Mouse (Mus musculus): ENCODE data around the gene Cdh16. TPM values are rescaled to one million over a fixed set of nuclear protein-coding genes. Genes with fewer than 3 reads are reported as not detected.

Cdh16 gene
- polyA plus RNA-seq, 1 experiment = not detected

DNA sequence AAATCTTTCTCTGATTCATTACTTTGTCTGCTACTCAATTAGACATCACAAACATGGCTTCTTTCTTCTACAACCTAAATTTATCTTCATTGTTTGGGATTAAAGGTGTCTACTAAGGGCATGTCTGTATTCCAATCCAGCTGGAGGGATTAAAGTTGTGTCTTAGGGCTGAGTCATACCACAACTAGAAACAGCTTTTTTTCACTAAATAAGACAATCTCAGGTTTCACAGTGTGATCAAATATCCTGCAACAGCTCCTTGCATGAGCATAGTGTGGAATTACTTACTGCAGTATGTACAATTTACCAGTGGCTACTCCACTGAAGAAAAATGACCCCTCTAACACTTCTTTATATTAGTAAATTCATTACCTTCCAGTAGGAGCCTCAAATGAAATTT, 63.5 kb downstream of the Cdh16 start:
- Histone ChIP-seq H3K9me3 (replicated peaks; ENCODE audit: control insufficient read depth, insufficient read depth, low read length, poor library complexity, severe bottlenecking) (no peaks in the 10 kb centered on the region), H3K4me1 (ENCODE audit: control insufficient read depth, insufficient read depth, low read length) (no peaks in the 10 kb centered on the region), H3K9ac (ENCODE audit: low read depth, poor library complexity, severe bottlenecking) (no peak overlapping the region), H3K27ac (ENCODE audit: insufficient read depth, low read length) (no peak overlapping the region), H3K36me3 (ENCODE audit: control insufficient read depth, insufficient read depth, low read length, poor library complexity, severe bottlenecking) (no peaks in the 10 kb centered on the region), H3K27me3 (ENCODE audit: control insufficient read depth, insufficient read depth, low read length, poor library complexity, severe bottlenecking) (no peaks in the 10 kb centered on the region), H3K4me3 (ENCODE audit: low read depth, low read length) (no peak overlapping the region)
- no peak for TF ChIP-seq POLR2A (IDR thresholded peaks at IDR 0.05; ENCODE audit: insufficient read depth, low read length)
- no peak for TF ChIP-seq CTCF (IDR thresholded peaks at IDR 0.05; ENCODE audit: low read depth, low read length)
- TF ChIP-seq EP300 (IDR thresholded peaks at IDR 0.05; ENCODE audit: insufficient read depth, low read depth, low read length) = no peak

DNA sequence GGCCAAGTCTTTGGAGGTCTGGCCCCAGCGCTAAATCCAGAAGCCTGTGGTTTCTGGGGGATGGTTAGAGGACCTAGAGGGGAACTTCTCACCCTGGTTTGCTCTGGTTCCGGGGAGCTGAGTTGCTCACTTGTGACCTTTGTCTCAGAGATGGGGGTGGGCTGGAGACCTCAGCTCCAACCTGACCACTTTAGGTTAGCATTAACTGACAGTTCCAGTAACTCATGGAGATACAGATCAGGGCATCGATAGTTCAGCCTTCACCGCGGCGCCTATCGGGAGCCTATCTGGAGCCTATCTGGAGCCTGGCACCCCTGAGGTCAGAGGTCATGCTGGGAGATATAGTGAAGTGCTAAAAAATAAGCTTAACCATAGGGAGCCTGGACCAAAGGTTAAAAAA, 67.0 kb downstream of the Cdh16 start:
- H3K27me3 ChIP-seq (ENCODE audit: control insufficient read depth, insufficient read depth, low read length, poor library complexity, severe bottlenecking) = no peaks in the 10 kb centered on the region
- TF ChIP-seq CTCF (IDR thresholded peaks at IDR 0.05; ENCODE audit: low read depth, low read length) (no peak), EP300 (IDR thresholded peaks at IDR 0.05; ENCODE audit: insufficient read depth, low read depth, low read length) (no peak), POLR2A (IDR thresholded peaks at IDR 0.05; ENCODE audit: insufficient read depth, low read length) (no peak)
- H3K4me1 ChIP-seq (ENCODE audit: control insufficient read depth, insufficient read depth, low read length) = no peaks in the 10 kb centered on the region
- H3K36me3 ChIP-seq (ENCODE audit: control insufficient read depth, insufficient read depth, low read length, poor library complexity, severe bottlenecking) = no peaks in the 10 kb centered on the region
- H3K9ac ChIP-seq (ENCODE audit: low read depth, poor library complexity, severe bottlenecking) = no peak overlapping the region
- H3K9me3 ChIP-seq (replicated peaks; ENCODE audit: control insufficient read depth, insufficient read depth, low read length, poor library complexity, severe bottlenecking) = no peaks in the 10 kb centered on the region
- no peak overlapping the region for H3K27ac ChIP-seq (ENCODE audit: insufficient read depth, low read length)
- no peak overlapping the region for H3K4me3 ChIP-seq (ENCODE audit: low read depth, low read length)

- H3K27ac ChIP-seq (ENCODE audit: insufficient read depth, low read length) = no peak overlapping the region
- no peaks in the 10 kb centered on the region for H3K4me1 ChIP-seq (ENCODE audit: control insufficient read depth, insufficient read depth, low read length)
- no peak overlapping the region for H3K9ac ChIP-seq (ENCODE audit: low read depth, poor library complexity, severe bottlenecking)
- no peaks in the 10 kb centered on the region for H3K27me3 ChIP-seq (ENCODE audit: control insufficient read depth, insufficient read depth, low read length, poor library complexity, severe bottlenecking)
- TF ChIP-seq EP300 (IDR thresholded peaks at IDR 0.05; ENCODE audit: insufficient read depth, low read depth, low read length) (no peak), CTCF (IDR thresholded peaks at IDR 0.05; ENCODE audit: low read depth, low read length) (no peak), POLR2A (IDR thresholded peaks at IDR 0.05; ENCODE audit: insufficient read depth, low read length) (no peak)
- no peaks in the 10 kb centered on the region; the same call in 1 of the 2 replicates for H3K9me3 ChIP-seq (replicated peaks; ENCODE audit: control insufficient read depth, insufficient read depth, low read length, poor library complexity, severe bottlenecking)
- no peaks in the 10 kb centered on the region for H3K36me3 ChIP-seq (ENCODE audit: control insufficient read depth, insufficient read depth, low read length, poor library complexity, severe bottlenecking)
- no peak overlapping the region for H3K4me3 ChIP-seq (ENCODE audit: low read depth, low read length)
These were observed 69.0 kb downstream of the Cdh16 start for GRCm38 (mm10) chr8:104555191-104555590.

Other genes with a start within 250 kb of the Cdh16 start
- 53.7 and 58.1 TPM in 2 replicates for gene Cmtm4, start 228.6 kb downstream of the Cdh16 start, polyA plus RNA-seq (2011; ENCODE audit: insufficient read depth, insufficient read length, low read depth, missing spikeins)
- 43.2 and 54.9 TPM in 2 replicates for gene Dync1li2, start 181.3 kb downstream of the Cdh16 start, polyA plus RNA-seq (2011; ENCODE audit: insufficient read depth, insufficient read length, low read depth, missing spikeins)
- gene Terb1, start 114.5 kb downstream of the Cdh16 start, polyA plus RNA-seq (2011; ENCODE audit: insufficient read depth, insufficient read length, low read depth, missing spikeins) = 1.1 and 1.5 TPM in 2 replicates
- 114 and 125 TPM in 2 replicates for gene Nae1, start 89.8 kb downstream of the Cdh16 start, polyA plus RNA-seq (2011; ENCODE audit: insufficient read depth, insufficient read length, low read depth, missing spikeins)
- gene Car7, start 89.7 kb downstream of the Cdh16 start, polyA plus RNA-seq (2011; ENCODE audit: insufficient read depth, insufficient read length, low read depth, missing spikeins) = 1.2 and 1.4 TPM in 2 replicates
- 12.1 and 13.0 TPM in 2 replicates for gene Pdp2, start 32.9 kb downstream of the Cdh16 start, polyA plus RNA-seq (2011; ENCODE audit: insufficient read depth, insufficient read length, low read depth, missing spikeins)
- 1.4 and 1.9 TPM in 2 replicates for gene Rrad, start 6.9 kb upstream of the Cdh16 start, polyA plus RNA-seq (2011; ENCODE audit: insufficient read depth, insufficient read length, low read depth, missing spikeins)
- 63.4 and 71.3 TPM in 2 replicates for gene Ciao2b, start 17.6 kb upstream of the Cdh16 start, polyA plus RNA-seq (2011; ENCODE audit: insufficient read depth, insufficient read length, low read depth, missing spikeins)
- gene Ces2a, start 109.6 kb upstream of the Cdh16 start, polyA plus RNA-seq (2011; ENCODE audit: insufficient read depth, insufficient read length, low read depth, missing spikeins) = not detected in 2 replicates
- gene Ces2b, start 207.2 kb upstream of the Cdh16 start, polyA plus RNA-seq (2011; ENCODE audit: insufficient read depth, insufficient read length, low read depth, missing spikeins) = not detected in 2 replicates
- not detected in 2 replicates for gene Ces2c, start 222.7 kb upstream of the Cdh16 start, polyA plus RNA-seq (2011; ENCODE audit: insufficient read depth, insufficient read length, low read depth, missing spikeins)

All from ES-Bruce4 (cell line).